Mouse (Mus musculus) CH12.LX (cell line): ENCODE measurements around the gene Zfhx3. TPM values are rescaled to one million over a fixed set of nuclear protein-coding genes. Genes with fewer than 3 reads are reported as not detected.

Source experiments
- DNase-seq: peaks from one replicate; pipeline ENCODE4 v3.0.0-alpha.2; 2013; ENCODE audit errors: extremely low read depth
- H3K27ac ChIP-seq: 2 replicates; pipeline ENCODE4 v1.5.1; 2012; ENCODE audit warnings: low read depth, mild to moderate bottlenecking, control low read depth, moderate library complexity; ENCODE audit not compliant: insufficient read depth
- H3K27me3 ChIP-seq: replicated peaks from 2 replicates; pipeline ENCODE3; 2012; ENCODE audit warnings: inconsistent platforms
- H3K36me3 ChIP-seq, 2 experiments: replicated peaks in 1 of 2; 2 replicates each; pipeline versions ENCODE3 to v1.6.1; 2012; ENCODE audit warnings: inconsistent platforms in 1 of 2, low read length in 1 of 2, mild to moderate bottlenecking in 1 of 2, mixed read lengths in 1 of 2, moderate library complexity in 1 of 2; ENCODE audit not compliant: control insufficient read depth in 1 of 2, insufficient read depth in 1 of 2
- H3K4me1 ChIP-seq, 2 experiments: 2 replicates each; pipeline ENCODE4 v1.6.1; 2012; ENCODE audit warnings: inconsistent platforms in 1 of 2, moderate library complexity in 1 of 2; ENCODE audit not compliant: insufficient read depth in 2 of 2, control insufficient read depth in 1 of 2
- H3K4me2 ChIP-seq: 2 replicates; pipeline ENCODE4 v1.6.1; 2012; ENCODE audit warnings: low read depth, mild to moderate bottlenecking, control low read depth; ENCODE audit not compliant: poor library complexity, insufficient read depth, severe bottlenecking
- H3K4me3 ChIP-seq, 3 experiments: fragments of 150-350 bp in 1 of 3; sonication (generic) in 1 of 3; replicated peaks in 1 of 3; 2 replicates each; pipeline versions ENCODE3 to v1.5.1; 2011 to 2012; ENCODE audit warnings: low read depth in 2 of 3, low read length in 2 of 3, mild to moderate bottlenecking in 2 of 3, moderate library complexity in 2 of 3, control low read depth in 1 of 3, improper control_type of control experiment in 1 of 3, inconsistent platforms in 1 of 3, mixed read lengths in 1 of 3; ENCODE audit not compliant: poor library complexity in 1 of 3
- H3K79me2 ChIP-seq: replicated peaks from 2 replicates; pipeline ENCODE4 v1.6.1; 2012; ENCODE audit warnings: mild to moderate bottlenecking, moderate library complexity; ENCODE audit not compliant: control insufficient read depth, poor library complexity, insufficient read depth, severe bottlenecking; ENCODE audit errors: extremely low read depth
- H3K9ac ChIP-seq: 2 replicates; pipeline ENCODE4 v1.6.1; 2012; ENCODE audit warnings: low read depth, mild to moderate bottlenecking, control low read depth, moderate library complexity; ENCODE audit not compliant: insufficient read depth
- H3K9me3 ChIP-seq: replicated peaks from 2 replicates; pipeline ENCODE3; 2012; ENCODE audit warnings: low read length, inconsistent platforms, mixed read lengths
- BHLHE40 ChIP-seq: IDR thresholded peaks from 2 replicates; pipeline ENCODE4 v1.6.1; 2011; ENCODE audit warnings: mild to moderate bottlenecking, low read depth, low read length, improper control_type of control experiment
- CHD2 ChIP-seq: IDR thresholded peaks from 2 replicates; pipeline ENCODE4 v1.6.1; 2011; ENCODE audit warnings: low read length, improper control_type of control experiment
- ELF1 ChIP-seq: IDR thresholded peaks from 2 replicates; pipeline ENCODE4 v1.6.1; 2014; ENCODE audit warnings: low read depth, mild to moderate bottlenecking, inconsistent platforms, low read length, improper control_type of control experiment
- EP300 ChIP-seq: IDR thresholded peaks from 2 replicates; pipeline ENCODE4 v1.6.1; 2011; ENCODE audit warnings: low read length, improper control_type of control experiment
- HCFC1 ChIP-seq: IDR thresholded peaks from 2 replicates; pipeline ENCODE4 v1.6.1; 2012; ENCODE audit warnings: low read depth, mild to moderate bottlenecking, inconsistent platforms, low read length, improper control_type of control experiment
- JUN ChIP-seq: IDR thresholded peaks from 2 replicates; pipeline ENCODE4 v1.6.1; 2011; ENCODE audit warnings: low read depth, mild to moderate bottlenecking, low read length, improper control_type of control experiment, moderate library complexity; ENCODE audit not compliant: insufficient read depth
- KAT2A ChIP-seq: IDR thresholded peaks from 2 replicates; pipeline ENCODE4 v1.6.1; 2012; ENCODE audit warnings: low read length, improper control_type of control experiment, inconsistent platforms; ENCODE audit not compliant: insufficient replicate concordance
- MAFK ChIP-seq: IDR thresholded peaks from 2 replicates; pipeline ENCODE4 v1.6.1; 2011; ENCODE audit warnings: low read length, improper control_type of control experiment; ENCODE audit not compliant: insufficient replicate concordance
- MAZ ChIP-seq: IDR thresholded peaks from 2 replicates; pipeline ENCODE4 v1.6.1; 2012; ENCODE audit warnings: low read depth, mild to moderate bottlenecking, inconsistent platforms, low read length, improper control_type of control experiment, moderate library complexity
- MXI1 ChIP-seq: IDR thresholded peaks from 2 replicates; pipeline ENCODE4 v1.6.1; 2011; ENCODE audit warnings: mild to moderate bottlenecking, low read depth, low read length, improper control_type of control experiment
- MYC ChIP-seq: IDR thresholded peaks from 2 replicates; pipeline ENCODE4 v1.6.1; 2011; ENCODE audit warnings: low read depth, mild to moderate bottlenecking, improper control_type of control experiment, low read length
- PAX5 ChIP-seq: IDR thresholded peaks from 2 replicates; pipeline ENCODE4 v1.6.1; 2012; ENCODE audit warnings: low read length, inconsistent platforms, mixed read lengths
- POLR2AphosphoS2 ChIP-seq: IDR thresholded peaks from 2 replicates; pipeline ENCODE4 v1.6.1; 2011; ENCODE audit warnings: low read depth, low read length, improper control_type of control experiment
- SMC3 ChIP-seq: IDR thresholded peaks from 2 replicates; pipeline ENCODE4 v1.6.1; 2011; ENCODE audit warnings: low read depth, low read length, improper control_type of control experiment
- TCF12 ChIP-seq: IDR thresholded peaks from 2 replicates; pipeline ENCODE4 v1.6.1; 2014; ENCODE audit warnings: low read depth, mild to moderate bottlenecking, inconsistent platforms, low read length, improper control_type of control experiment
- USF2 ChIP-seq: conservative IDR thresholded peaks from 2 replicates; pipeline ENCODE4 v1.6.1; 2011; ENCODE audit warnings: low read depth, low read length, improper control_type of control experiment
- ZC3H11A ChIP-seq: IDR thresholded peaks from 2 replicates; pipeline ENCODE4 v1.6.1; 2012; ENCODE audit warnings: low read depth, mild to moderate bottlenecking, inconsistent platforms, low read length, improper control_type of control experiment
- ZNF384 ChIP-seq: IDR thresholded peaks from 2 replicates; pipeline ENCODE4 v1.6.1; 2012; ENCODE audit warnings: low read depth, low read length, improper control_type of control experiment, inconsistent platforms
- dilution Hi-C: fragments of 300-500 bp; cut with MboI; formaldehyde crosslinking; loops from 2 replicates; pipeline ENCODE4 v1.14.3; 2020; ENCODE audit warnings: low sequenced_read_pairs; ENCODE audit not compliant: extremely low pct_unique_long_range_greater_than_20kb, extremely low pct_ligation_motif_present
- in situ Hi-C: fragments of 300-500 bp; cut with MboI; formaldehyde crosslinking; loops from 3 replicates; pipeline ENCODE4 v1.14.3; 2019; ENCODE audit warnings: low sequenced_read_pairs, low pct_ligation_motif_present, low pct_unique_long_range_greater_than_20kb, mixed read lengths
- polyA plus RNA-seq: library from polyadenylated mRNA; unstranded; fragments of >175 nt; gene quantifications from 2 replicates; pipeline ENCODE4 v1.2.1, GENCODE M21; 2012; ENCODE audit warnings: low read depth; ENCODE audit not compliant: insufficient read length
- total RNA-seq, 2 experiments: library from RNA; depleted of rRNA; stranded (reverse); fragments of 300-350 nt in 1 of 2; fragments of >200 nt in 1 of 2; gene quantifications; 2 replicates each; pipeline ENCODE4 v1.2.3; 2012 to 2014

Zfhx3 gene
- total and polyA plus RNA-seq, 3 experiments = 0.05 to 0.76 (median 0.68) TPM

DNA sequence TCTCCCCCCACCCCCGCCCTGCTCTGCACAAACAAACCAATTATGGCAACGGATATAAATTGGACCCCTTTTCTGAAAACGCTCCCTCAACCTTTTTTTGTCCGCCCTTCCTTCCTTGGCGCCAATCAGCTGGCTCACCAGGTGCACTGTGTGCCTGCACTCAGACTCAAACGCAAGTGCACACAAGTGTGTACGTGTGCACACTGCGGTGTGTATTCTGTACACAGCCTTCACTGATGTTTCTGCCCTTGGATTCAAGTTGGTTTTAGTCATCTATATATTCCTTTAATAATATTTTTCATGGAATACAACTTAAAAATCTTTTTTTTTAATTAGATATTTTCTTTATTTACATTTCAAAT lies 445.4 kb downstream of the Zfhx3 start:
- no peaks in the 10 kb centered on the region for H3K9me3 ChIP-seq
- dilution Hi-C loops = no loop called here

GRCm38 (mm10) chr8:108392909-108393308 lies 450.5 kb downstream of the Zfhx3 start:
- dilution Hi-C loops (no loop called here), in situ Hi-C loops (no loop called here)
- Histone ChIP-seq H3K4me1 (peaks cover 4 to 53% of the 10 kb centered on the region in 2 experiments), H3K79me2 (no peaks in the 10 kb centered on the region), H3K27ac (no peak overlapping the region), H3K9me3 (no peaks in the 10 kb centered on the region), H3K36me3 (no peaks in the 10 kb centered on the region), H3K27me3 (no peaks in the 10 kb centered on the region), H3K4me3 (peak overlapping the region in 2 of 3 experiments; percentile 24 to 37), H3K4me2 (peak overlapping the region; percentile 71), H3K9ac (no peak overlapping the region)
- DNase-seq = peak; percentile 81
- TF ChIP-seq KAT2A (no peak), SMC3 (no peak), PAX5 (no peak), MXI1 (0 out of 2 replicates have a peak, but pooled peaks have one; percentile 8), JUN (no peak), ZNF384 (peak; percentile 79), TCF12 (no peak), MAFK (0 out of 2 replicates have a peak, but pooled peaks have one; percentile 26), ZC3H11A (no peak), ELF1 (peak; percentile 58), USF2 (no peak)

More for the DNA sequence above, 445.4 kb downstream of the Zfhx3 start:
- Histone ChIP-seq H3K9ac (no peak overlapping the region), H3K27ac (no peak overlapping the region), H3K4me1 (peaks cover under 1 to 22% of the 10 kb centered on the region in 2 experiments), H3K4me2 (no peak overlapping the region), H3K36me3 (no peaks in the 10 kb centered on the region), H3K27me3 (no peaks in the 10 kb centered on the region), H3K4me3 (no peak overlapping the region), H3K79me2 (no peaks in the 10 kb centered on the region)
- in situ Hi-C loops = no loop called here
- no peak for DNase-seq
- TF ChIP-seq ZNF384 = no peak
- no peak for TF ChIP-seq EP300
- TF ChIP-seq JUN = no peak
- no peak for TF ChIP-seq ZC3H11A
- TF ChIP-seq HCFC1 = no peak
- TF ChIP-seq MAZ = no peak
- TF ChIP-seq MXI1 = no peak
- TF ChIP-seq MYC = no peak
- TF ChIP-seq CHD2 = no peak
- TF ChIP-seq BHLHE40 = no peak
- TF ChIP-seq POLR2AphosphoS2 = no peak
